Mouse (Mus musculus): Measurements from ENCODE around the gene Ackr4. TPM values are rescaled to one million over a fixed set of nuclear protein-coding genes. Genes with fewer than 3 reads are reported as not detected.
A peak's percentile ranks its signal among the peaks of the same experiment; 100 is the strongest.

The Ackr4 gene
- total and polyA plus RNA-seq, 3 experiments: 1.6 to 6.8 (median 2.4) TPM

- no peak overlapping the region for H3K4me3 ChIP-seq
- H3K9ac ChIP-seq (ENCODE audit: low read depth, low read length): no peak overlapping the region
- H3K4me1 ChIP-seq (ENCODE audit: control insufficient read depth, insufficient read depth, low read length): no peaks in the 10 kb centered on the region
- no peak overlapping the region for H3K27ac ChIP-seq
- WGBS: 73% methylated on average over 4 of the region's 4 CpGs
- TF ChIP-seq CTCF (IDR thresholded peaks at IDR 0.05) (no peak), EP300 (IDR thresholded peaks at IDR 0.05; ENCODE audit: insufficient read depth, low read depth, low read length) (no peak), POLR2A (IDR thresholded peaks at IDR 0.05; ENCODE audit: insufficient read depth, low read depth, low read length) (no peak)
- DNase-seq: no peak
- no peaks in the 10 kb centered on the region for H3K79me2 ChIP-seq (replicated peaks; ENCODE audit: control insufficient read depth, insufficient read depth, low read length)
- intact Hi-C loops (cut with DNase I): loop anchor here (5.0 kb wide), 1 partner anchor 38 kb away; no protein-coding TSS in a partner anchor
- H3K36me3 ChIP-seq (ENCODE audit: control insufficient read depth, insufficient read depth, low read length): no peaks in the 10 kb centered on the region
- H3K27me3 ChIP-seq (ENCODE audit: control insufficient read depth, insufficient read depth, low read length): no peaks in the 10 kb centered on the region
Observed at GRCm38 (mm10) chr9:104039742-104040141, 87.0 kb downstream of the Ackr4 start.

GRCm38 (mm10) chr9:104039031-104039695 is 87.6 kb downstream of the Ackr4 start:
- Histone ChIP-seq H3K4me1 (ENCODE audit: control insufficient read depth, insufficient read depth, low read length) (no peaks in the 10 kb centered on the region), H3K9ac (ENCODE audit: low read depth, low read length) (no peak overlapping the region), H3K36me3 (ENCODE audit: control insufficient read depth, insufficient read depth, low read length) (no peaks in the 10 kb centered on the region), H3K79me2 (replicated peaks; ENCODE audit: control insufficient read depth, insufficient read depth, low read length) (no peaks in the 10 kb centered on the region), H3K27ac (no peak overlapping the region), H3K27me3 (ENCODE audit: control insufficient read depth, insufficient read depth, low read length) (no peaks in the 10 kb centered on the region), H3K4me3 (no peak overlapping the region)
- TF ChIP-seq CTCF (IDR thresholded peaks at IDR 0.05) (no peak), EP300 (IDR thresholded peaks at IDR 0.05; ENCODE audit: insufficient read depth, low read depth, low read length) (no peak), POLR2A (IDR thresholded peaks at IDR 0.05; ENCODE audit: insufficient read depth, low read depth, low read length) (no peak)
- 92% methylated on average over 21 of the region's 21 CpGs for WGBS
- intact Hi-C loops (cut with DNase I): loop anchor here (5.0 kb wide), 1 partner anchor 38 kb away; no protein-coding TSS in a partner anchor
- no peak for DNase-seq

GRCm38 (mm10) chr9:104038266-104038665 is 88.5 kb downstream of the Ackr4 start:
- H3K4me1 ChIP-seq (ENCODE audit: control insufficient read depth, insufficient read depth, low read length): no peaks in the 10 kb centered on the region
- H3K9ac ChIP-seq (ENCODE audit: low read depth, low read length): no peak overlapping the region
- H3K27me3 ChIP-seq (ENCODE audit: control insufficient read depth, insufficient read depth, low read length): no peaks in the 10 kb centered on the region
- 73% methylated on average over 13 of the region's 13 CpGs for WGBS
- intact Hi-C loops (cut with DNase I): loop anchor here (5.0 kb wide), 1 partner anchor 39 kb away; no protein-coding TSS in a partner anchor
- H3K36me3 ChIP-seq (ENCODE audit: control insufficient read depth, insufficient read depth, low read length): no peaks in the 10 kb centered on the region
- H3K4me3 ChIP-seq: no peak overlapping the region
- no peak overlapping the region for H3K27ac ChIP-seq
- H3K79me2 ChIP-seq (replicated peaks; ENCODE audit: control insufficient read depth, insufficient read depth, low read length): no peaks in the 10 kb centered on the region
- no peak for TF ChIP-seq CTCF (IDR thresholded peaks at IDR 0.05)
- no peak for TF ChIP-seq POLR2A (IDR thresholded peaks at IDR 0.05; ENCODE audit: insufficient read depth, low read depth, low read length)
- no peak for TF ChIP-seq EP300 (IDR thresholded peaks at IDR 0.05; ENCODE audit: insufficient read depth, low read depth, low read length)
- DNase-seq: no peak

GRCm38 (mm10) chr9:104035261-104036015 is 91.3 kb downstream of the Ackr4 start:
- peak; percentile 58 to 77 for DNase-seq
- Histone ChIP-seq H3K4me3 (no peak overlapping the region), H3K79me2 (replicated peaks; ENCODE audit: control insufficient read depth, insufficient read depth, low read length) (no peaks in the 10 kb centered on the region), H3K27me3 (ENCODE audit: control insufficient read depth, insufficient read depth, low read length) (no peaks in the 10 kb centered on the region), H3K36me3 (ENCODE audit: control insufficient read depth, insufficient read depth, low read length) (no peaks in the 10 kb centered on the region), H3K27ac (no peak overlapping the region), H3K4me1 (ENCODE audit: control insufficient read depth, insufficient read depth, low read length) (no peaks in the 10 kb centered on the region), H3K9ac (ENCODE audit: low read depth, low read length) (no peak overlapping the region)
- intact Hi-C loops (cut with DNase I): loop anchor here (5.0 kb wide), 1 partner anchor 42 kb away; no protein-coding TSS in a partner anchor
- WGBS: 57% methylated on average over 24 of the region's 24 CpGs
- TF ChIP-seq POLR2A (IDR thresholded peaks at IDR 0.05; ENCODE audit: insufficient read depth, low read depth, low read length) (no peak), CTCF (IDR thresholded peaks at IDR 0.05) (peak; percentile 92)

- H3K79me2 ChIP-seq (replicated peaks; ENCODE audit: control insufficient read depth, insufficient read depth, low read length): no peaks in the 10 kb centered on the region
- WGBS: 86% methylated on average over 6 of the region's 6 CpGs
- no peaks in the 10 kb centered on the region for H3K27me3 ChIP-seq (ENCODE audit: control insufficient read depth, insufficient read depth, low read length)
- H3K36me3 ChIP-seq (ENCODE audit: control insufficient read depth, insufficient read depth, low read length): no peaks in the 10 kb centered on the region
- TF ChIP-seq CTCF (IDR thresholded peaks at IDR 0.05) (no peak), EP300 (IDR thresholded peaks at IDR 0.05; ENCODE audit: insufficient read depth, low read depth, low read length) (no peak), POLR2A (IDR thresholded peaks at IDR 0.05; ENCODE audit: insufficient read depth, low read depth, low read length) (no peak)
- intact Hi-C loops (cut with DNase I): loop anchor here (5.0 kb wide), 1 partner anchor 43 kb away; no protein-coding TSS in a partner anchor
- H3K4me1 ChIP-seq (ENCODE audit: control insufficient read depth, insufficient read depth, low read length): no peaks in the 10 kb centered on the region
- H3K9ac ChIP-seq (ENCODE audit: low read depth, low read length): no peak overlapping the region
- H3K27ac ChIP-seq: no peak overlapping the region
- no peak for DNase-seq
- no peak overlapping the region for H3K4me3 ChIP-seq
Observed at GRCm38 (mm10) chr9:104034718-104035117, 92.0 kb downstream of the Ackr4 start.

GRCm38 (mm10) chr9:104034231-104034630 is 92.5 kb downstream of the Ackr4 start:
- no peaks in the 10 kb centered on the region for H3K27me3 ChIP-seq (ENCODE audit: control insufficient read depth, insufficient read depth, low read length)
- no peak overlapping the region for H3K27ac ChIP-seq
- no peak for DNase-seq
- WGBS: 85% methylated on average over 8 of the region's 8 CpGs
- no peak overlapping the region for H3K4me3 ChIP-seq
- no peaks in the 10 kb centered on the region for H3K36me3 ChIP-seq (ENCODE audit: control insufficient read depth, insufficient read depth, low read length)
- H3K79me2 ChIP-seq (replicated peaks; ENCODE audit: control insufficient read depth, insufficient read depth, low read length): no peaks in the 10 kb centered on the region
- TF ChIP-seq CTCF (IDR thresholded peaks at IDR 0.05) (no peak), EP300 (IDR thresholded peaks at IDR 0.05; ENCODE audit: insufficient read depth, low read depth, low read length) (no peak), POLR2A (IDR thresholded peaks at IDR 0.05; ENCODE audit: insufficient read depth, low read depth, low read length) (no peak)
- no peaks in the 10 kb centered on the region for H3K4me1 ChIP-seq (ENCODE audit: control insufficient read depth, insufficient read depth, low read length)
- intact Hi-C loops (cut with DNase I): no loop called here
- no peak overlapping the region for H3K9ac ChIP-seq (ENCODE audit: low read depth, low read length)

Other genes with a start within 250 kb of the Ackr4 start
- gene Nphp3, start 124.4 kb downstream of the Ackr4 start, total RNA-seq (2021): 1 to 10 TPM; 2.4 to 2.5 TPM
- 4.9 and 7.5 TPM in 2 replicates for gene Nphp3, start 124.4 kb downstream of the Ackr4 start, polyA plus RNA-seq (2012; rRNA removed)
- gene Gm28305, start 86.3 kb downstream of the Ackr4 start, total RNA-seq (2021): not detected
- gene Gm28305, start 86.3 kb downstream of the Ackr4 start, polyA plus RNA-seq (2012; rRNA removed): not detected in 2 replicates
- gene Uba5, start 63.8 kb downstream of the Ackr4 start, total RNA-seq (2021): 10 to 100 TPM; 14.8 to 16.0 TPM
- 11.4 and 22.0 TPM in 2 replicates for gene Uba5, start 63.8 kb downstream of the Ackr4 start, polyA plus RNA-seq (2012; rRNA removed)
- gene Acad11, start 63.6 kb downstream of the Ackr4 start, total RNA-seq (2021): 100 to 1,000 TPM in 1 of 2 experiments, 10 to 100 TPM in 1; 99.8 to 110 TPM
- 72.8 and 135 TPM in 2 replicates for gene Acad11, start 63.6 kb downstream of the Ackr4 start, polyA plus RNA-seq (2012; rRNA removed)
- 10 to 100 TPM; 29.2 to 31.6 TPM for gene Dnajc13, start 136.0 kb upstream of the Ackr4 start, total RNA-seq (2021)
- 31.0 and 32.3 TPM in 2 replicates for gene Dnajc13, start 136.0 kb upstream of the Ackr4 start, polyA plus RNA-seq (2012; rRNA removed)
- under 1 TPM; 0.23 to 0.41 TPM for gene Acpp, start 210.8 kb upstream of the Ackr4 start, total RNA-seq (2021)
- 0.03 and 0.35 TPM in 2 replicates for gene Acpp, start 210.8 kb upstream of the Ackr4 start, polyA plus RNA-seq (2012; rRNA removed)